Mouse (Mus musculus) CH12.LX (cell line): ENCODE measurements around the gene Etv6. TPM values are rescaled to one million over a fixed set of nuclear protein-coding genes. Genes with fewer than 3 reads are reported as not detected.

Experiments used
- DNase-seq: peaks from one replicate; pipeline ENCODE4 v3.0.0-alpha.2; 2013; ENCODE audit errors: extremely low read depth
- H3K27ac ChIP-seq: 2 replicates; pipeline ENCODE4 v1.5.1; 2012; ENCODE audit warnings: low read depth, mild to moderate bottlenecking, control low read depth, moderate library complexity; ENCODE audit not compliant: insufficient read depth
- H3K27me3 ChIP-seq: replicated peaks from 2 replicates; pipeline ENCODE3; 2012; ENCODE audit warnings: inconsistent platforms
- H3K36me3 ChIP-seq, 2 experiments: replicated peaks in 1 of 2; 2 replicates each; pipeline versions ENCODE3 to v1.6.1; 2012; ENCODE audit warnings: inconsistent platforms in 1 of 2, low read length in 1 of 2, mild to moderate bottlenecking in 1 of 2, mixed read lengths in 1 of 2, moderate library complexity in 1 of 2; ENCODE audit not compliant: control insufficient read depth in 1 of 2, insufficient read depth in 1 of 2
- H3K4me1 ChIP-seq, 2 experiments: 2 replicates each; pipeline ENCODE4 v1.6.1; 2012; ENCODE audit warnings: inconsistent platforms in 1 of 2, moderate library complexity in 1 of 2; ENCODE audit not compliant: insufficient read depth in 2 of 2, control insufficient read depth in 1 of 2
- H3K4me2 ChIP-seq: 2 replicates; pipeline ENCODE4 v1.6.1; 2012; ENCODE audit warnings: low read depth, mild to moderate bottlenecking, control low read depth; ENCODE audit not compliant: poor library complexity, insufficient read depth, severe bottlenecking
- H3K4me3 ChIP-seq, 3 experiments: fragments of 150-350 bp in 1 of 3; sonication (generic) in 1 of 3; replicated peaks in 1 of 3; 2 replicates each; pipeline versions ENCODE3 to v1.5.1; 2011 to 2012; ENCODE audit warnings: low read depth in 2 of 3, low read length in 2 of 3, mild to moderate bottlenecking in 2 of 3, moderate library complexity in 2 of 3, control low read depth in 1 of 3, improper control_type of control experiment in 1 of 3, inconsistent platforms in 1 of 3, mixed read lengths in 1 of 3; ENCODE audit not compliant: poor library complexity in 1 of 3
- H3K79me2 ChIP-seq: replicated peaks from 2 replicates; pipeline ENCODE4 v1.6.1; 2012; ENCODE audit warnings: mild to moderate bottlenecking, moderate library complexity; ENCODE audit not compliant: control insufficient read depth, poor library complexity, insufficient read depth, severe bottlenecking; ENCODE audit errors: extremely low read depth
- H3K9ac ChIP-seq: 2 replicates; pipeline ENCODE4 v1.6.1; 2012; ENCODE audit warnings: low read depth, mild to moderate bottlenecking, control low read depth, moderate library complexity; ENCODE audit not compliant: insufficient read depth
- H3K9me3 ChIP-seq: replicated peaks from 2 replicates; pipeline ENCODE3; 2012; ENCODE audit warnings: low read length, inconsistent platforms, mixed read lengths
- BHLHE40 ChIP-seq: IDR thresholded peaks from 2 replicates; pipeline ENCODE4 v1.6.1; 2011; ENCODE audit warnings: mild to moderate bottlenecking, low read depth, low read length, improper control_type of control experiment
- CHD1 ChIP-seq: IDR thresholded peaks from 2 replicates; pipeline ENCODE4 v1.6.1; 2012; ENCODE audit warnings: low read depth, low read length, improper control_type of control experiment, inconsistent platforms
- CHD2 ChIP-seq: IDR thresholded peaks from 2 replicates; pipeline ENCODE4 v1.6.1; 2011; ENCODE audit warnings: low read length, improper control_type of control experiment
- CTCF ChIP-seq, 2 experiments: IDR thresholded peaks in 1 of 2; conservative IDR thresholded peaks in 1 of 2; 2 replicates each; pipeline ENCODE4 v1.5.1; 2011 to 2012; ENCODE audit warnings: low read depth in 2 of 2, low read length in 2 of 2, improper control_type of control experiment in 1 of 2, inconsistent platforms in 1 of 2, mild to moderate bottlenecking in 1 of 2, moderate library complexity in 1 of 2
- ETS1 ChIP-seq: conservative IDR thresholded peaks from 2 replicates; pipeline ENCODE4 v1.6.1; 2012; ENCODE audit warnings: low read depth, mild to moderate bottlenecking, inconsistent platforms, low read length, improper control_type of control experiment, moderate library complexity
- GABPA ChIP-seq: IDR thresholded peaks from 2 replicates; pipeline ENCODE4 v1.6.1; 2012; ENCODE audit warnings: low read depth, low read length, improper control_type of control experiment, inconsistent platforms; ENCODE audit not compliant: insufficient replicate concordance
- HCFC1 ChIP-seq: IDR thresholded peaks from 2 replicates; pipeline ENCODE4 v1.6.1; 2012; ENCODE audit warnings: low read depth, mild to moderate bottlenecking, inconsistent platforms, low read length, improper control_type of control experiment
- JUN ChIP-seq: IDR thresholded peaks from 2 replicates; pipeline ENCODE4 v1.6.1; 2011; ENCODE audit warnings: low read depth, mild to moderate bottlenecking, low read length, improper control_type of control experiment, moderate library complexity; ENCODE audit not compliant: insufficient read depth
- JUND ChIP-seq: conservative IDR thresholded peaks from 2 replicates; pipeline ENCODE4 v1.6.1; 2011; ENCODE audit warnings: low read depth, low read length, improper control_type of control experiment
- KAT2A ChIP-seq: IDR thresholded peaks from 2 replicates; pipeline ENCODE4 v1.6.1; 2012; ENCODE audit warnings: low read length, improper control_type of control experiment, inconsistent platforms; ENCODE audit not compliant: insufficient replicate concordance
- MAFK ChIP-seq: IDR thresholded peaks from 2 replicates; pipeline ENCODE4 v1.6.1; 2011; ENCODE audit warnings: low read length, improper control_type of control experiment; ENCODE audit not compliant: insufficient replicate concordance
- MAZ ChIP-seq: IDR thresholded peaks from 2 replicates; pipeline ENCODE4 v1.6.1; 2012; ENCODE audit warnings: low read depth, mild to moderate bottlenecking, inconsistent platforms, low read length, improper control_type of control experiment, moderate library complexity
- MEF2A ChIP-seq: IDR thresholded peaks from 2 replicates; pipeline ENCODE4 v1.6.1; 2014; ENCODE audit warnings: low read depth, mild to moderate bottlenecking, inconsistent platforms, low read length, improper control_type of control experiment, borderline replicate concordance
- MXI1 ChIP-seq: IDR thresholded peaks from 2 replicates; pipeline ENCODE4 v1.6.1; 2011; ENCODE audit warnings: mild to moderate bottlenecking, low read depth, low read length, improper control_type of control experiment
- NRF1 ChIP-seq: IDR thresholded peaks from 2 replicates; pipeline ENCODE4 v1.6.1; 2014; ENCODE audit warnings: low read depth, mild to moderate bottlenecking, inconsistent platforms, low read length, improper control_type of control experiment, moderate library complexity
- PAX5 ChIP-seq: IDR thresholded peaks from 2 replicates; pipeline ENCODE4 v1.6.1; 2012; ENCODE audit warnings: low read length, inconsistent platforms, mixed read lengths
- RCOR1 ChIP-seq: conservative IDR thresholded peaks from 2 replicates; pipeline ENCODE4 v1.6.1; 2012; ENCODE audit warnings: low read depth, mild to moderate bottlenecking, inconsistent platforms, low read length, improper control_type of control experiment
- SIN3A ChIP-seq: IDR thresholded peaks from 2 replicates; pipeline ENCODE4 v1.6.1; 2012; ENCODE audit warnings: low read length, improper control_type of control experiment, inconsistent platforms
- SMC3 ChIP-seq: IDR thresholded peaks from 2 replicates; pipeline ENCODE4 v1.6.1; 2011; ENCODE audit warnings: low read depth, low read length, improper control_type of control experiment
- TCF12 ChIP-seq: IDR thresholded peaks from 2 replicates; pipeline ENCODE4 v1.6.1; 2014; ENCODE audit warnings: low read depth, mild to moderate bottlenecking, inconsistent platforms, low read length, improper control_type of control experiment
- ZKSCAN1 ChIP-seq: IDR thresholded peaks from 2 replicates; pipeline ENCODE4 v1.6.1; 2012; ENCODE audit warnings: low read depth, inconsistent platforms, low read length, improper control_type of control experiment, borderline replicate concordance
- ZMIZ1 ChIP-seq: IDR thresholded peaks from 2 replicates; pipeline ENCODE4 v1.6.1; 2012; ENCODE audit warnings: low read depth, mild to moderate bottlenecking, inconsistent platforms, low read length, improper control_type of control experiment
- dilution Hi-C: fragments of 300-500 bp; cut with MboI; formaldehyde crosslinking; loops from 2 replicates; pipeline ENCODE4 v1.14.3; 2020; ENCODE audit warnings: low sequenced_read_pairs; ENCODE audit not compliant: extremely low pct_unique_long_range_greater_than_20kb, extremely low pct_ligation_motif_present
- in situ Hi-C: fragments of 300-500 bp; cut with MboI; formaldehyde crosslinking; loops from 3 replicates; pipeline ENCODE4 v1.14.3; 2019; ENCODE audit warnings: low sequenced_read_pairs, low pct_ligation_motif_present, low pct_unique_long_range_greater_than_20kb, mixed read lengths
- polyA plus RNA-seq: library from polyadenylated mRNA; unstranded; fragments of >175 nt; gene quantifications from 2 replicates; pipeline ENCODE4 v1.2.1, GENCODE M21; 2012; ENCODE audit warnings: low read depth; ENCODE audit not compliant: insufficient read length
- total RNA-seq, 2 experiments: library from RNA; depleted of rRNA; stranded (reverse); fragments of 300-350 nt in 1 of 2; fragments of >200 nt in 1 of 2; gene quantifications; 2 replicates each; pipeline ENCODE4 v1.2.3; 2012 to 2014

Etv6 gene
- total and polyA plus RNA-seq, 3 experiments = 7.6 to 29.5 (median 10.1) TPM

- TF ChIP-seq CTCF (conservative IDR thresholded peaks at IDR 0.05 in 1 of 2, IDR thresholded peaks at IDR 0.05 in 1 of 2; ENCODE audit: low read depth in 2 of 2, low read length in 2 of 2) (no peak), MAFK (no peak), ETS1 (no peak), NRF1 (no peak), CHD2 (no peak), PAX5 (no peak), KAT2A (no peak), GABPA (no peak), JUN (no peak), ZMIZ1 (no peak), RCOR1 (no peak), CHD1 (no peak)
- TF ChIP-seq, all 38 proteins: peak for 0
- dilution Hi-C loops = no loop called here
- peaks cover 0 to 34% of the 10 kb centered on the region in 2 experiments; a peak in 3 of 4 replicates for H3K4me1 ChIP-seq
- H3K4me3 ChIP-seq = no peak overlapping the region
- no peak overlapping the region for H3K27ac ChIP-seq
- H3K4me2 ChIP-seq = no peak overlapping the region
- peaks cover 12% of the 10 kb centered on the region for H3K9me3 ChIP-seq
- no peak for DNase-seq
- H3K9ac ChIP-seq = no peak overlapping the region
- H3K36me3 ChIP-seq = peaks cover 6 to 89% of the 10 kb centered on the region in 2 experiments
- H3K79me2 ChIP-seq = no peaks in the 10 kb centered on the region
- H3K27me3 ChIP-seq = no peaks in the 10 kb centered on the region
- in situ Hi-C loops = no loop called here
These were observed 207.6 kb downstream of the Etv6 start for GRCm38 (mm10) chr6:134243119-134243518.

GRCm38 (mm10) chr6:134243546-134243945 is 208.0 kb downstream of the Etv6 start:
- H3K27ac ChIP-seq = no peak overlapping the region
- no peaks in the 10 kb centered on the region for H3K27me3 ChIP-seq
- peaks cover 10 to 89% of the 10 kb centered on the region in 2 experiments for H3K36me3 ChIP-seq
- peaks cover 12% of the 10 kb centered on the region for H3K9me3 ChIP-seq
- H3K4me3 ChIP-seq = no peak overlapping the region
- no peaks in the 10 kb centered on the region for H3K79me2 ChIP-seq
- no peak for DNase-seq
- in situ Hi-C loops (no loop called here), dilution Hi-C loops (no loop called here)
- H3K9ac ChIP-seq = no peak overlapping the region
- TF ChIP-seq SMC3 = no peak
- no peak for TF ChIP-seq NRF1
- TF ChIP-seq CHD1 = no peak
- TF ChIP-seq ZKSCAN1 = no peak
- no peak for TF ChIP-seq TCF12
- TF ChIP-seq JUND = no peak
- no peak for TF ChIP-seq MXI1
- no peak for TF ChIP-seq SIN3A
- no peak for TF ChIP-seq MAZ
- no peak for TF ChIP-seq BHLHE40
- no peak for TF ChIP-seq ETS1
- no peak for TF ChIP-seq CHD2
- no peak for TF ChIP-seq MEF2A
- no peak for TF ChIP-seq HCFC1
- peaks cover 0 to 33% of the 10 kb centered on the region in 2 experiments; a peak in 3 of 4 replicates for H3K4me1 ChIP-seq
- H3K4me2 ChIP-seq = no peak overlapping the region
